Mouse (Mus musculus) cerebellum, adult 11-12 months (tissue): ENCODE data around the gene Fancd2os.

Source experiments
- DNase-seq: peaks from one replicate; pipeline ENCODE4 v3.0.0; 2022

Fancd2os gene

GRCm38 (mm10) chr6:113604432-113605223, 4.1 kb upstream of the Fancd2os start, which contains the start of gene Brk1:
Gene Brk1, plus strand, starts transcription at chr6:113604772.
- peak; percentile 93 for DNase-seq

- DNase-seq, result peak; percentile 25
These were observed 3.5 kb upstream of the Fancd2os start for GRCm38 (mm10) chr6:113603993-113604392.

- DNase-seq, result no peak
These were observed 2.3 kb upstream of the Fancd2os start for GRCm38 (mm10) chr6:113602821-113603220.

GRCm38 (mm10) chr6:113599833-113600232, 682 bp downstream of the Fancd2os start:
- DNase-seq, result no peak

GRCm38 (mm10) chr6:113597945-113598344, 2.6 kb downstream of the Fancd2os start:
- no peak for DNase-seq

GRCm38 (mm10) chr6:113592637-113593036, 7.9 kb downstream of the Fancd2os start:
- no peak for DNase-seq

GRCm38 (mm10) chr6:113586466-113587183, 13.9 kb downstream of the Fancd2os start:
- no peak for DNase-seq

GRCm38 (mm10) chr6:113585065-113585464, 15.4 kb downstream of the Fancd2os start:
- DNase-seq, result no peak

- no peak for DNase-seq
These were observed 17.5 kb downstream of the Fancd2os start for GRCm38 (mm10) chr6:113583023-113583422.

GRCm38 (mm10) chr6:113579306-113579705, 21.2 kb downstream of the Fancd2os start:
- no peak for DNase-seq

- DNase-seq, result no peak
These were observed 24.5 kb downstream of the Fancd2os start for GRCm38 (mm10) chr6:113576044-113576443.

- no peak for DNase-seq
These were observed 36.0 kb downstream of the Fancd2os start for GRCm38 (mm10) chr6:113564557-113564956.

- no peak for DNase-seq
These were observed 40.8 kb downstream of the Fancd2os start for GRCm38 (mm10) chr6:113559736-113560135.
